ENCODE assay signal across 27 mouse cellular contexts in genomic region chr1:163858420-163858819, GRCm38 (mm10).
DNase-seq lines count a peak whose midpoint lies in the region; ATAC-seq and TF ChIP-seq lines count a peak whose summit lies in the region.
"Had no signal": no experiment of that assay in that cellular context is flagged by ENCODE, and none has a peak within 500 bp of the region (broad histone marks: within the 10 kb centered on the region; RNA-seq: fewer than 3 reads in every experiment).

No protein-coding gene starts in this region.

- H3K4me2 ChIP-seq in lung, embryonic 14.5 days: no peak overlapping the region
- H3K4me2 ChIP-seq in lung, embryonic 16.5 days (ENCODE audit: low read depth, low read length): no peak overlapping the region
- H3K4me2 ChIP-seq: embryonic facial prominence, embryonic 13.5 days; embryonic facial prominence, embryonic 15.5 days; forebrain, embryonic 12.5 days had no signal

- H3K27ac ChIP-seq in lung, embryonic 14.5 days (ENCODE audit: low read depth): no peak overlapping the region
- no peak overlapping the region for H3K27ac ChIP-seq in lung, embryonic 16.5 days (ENCODE audit: low read length)
- H3K27ac ChIP-seq: embryonic facial prominence, embryonic 13.5 days; embryonic facial prominence, embryonic 15.5 days; forebrain, embryonic 10.5 days; forebrain, embryonic 12.5 days had no signal

- H3K9ac ChIP-seq in lung, embryonic 14.5 days: no peak overlapping the region
- no peak overlapping the region for H3K9ac ChIP-seq in lung, embryonic 16.5 days (ENCODE audit: low read length)
- H3K9ac ChIP-seq: embryonic facial prominence, embryonic 13.5 days; embryonic facial prominence, embryonic 15.5 days; forebrain, embryonic 12.5 days had no signal

- TF ChIP-seq CTCF in lung, embryonic 14.5 days (IDR thresholded peaks at IDR 0.05; ENCODE audit: low read depth): no peak
- TF ChIP-seq CTCF in lung, adult 2 months (IDR thresholded peaks at IDR 0.05; ENCODE audit: insufficient read depth, low read length): no peak

- DNase-seq in lung, embryonic 14.5 days: peak; percentile 73
- DNase-seq in lung, postnatal 36 days: no peak
- no peak for DNase-seq in lung, adult 2 months
- no peak for DNase-seq in thymus, postnatal 14 days
- DNase-seq: adrenal gland, adult 2 months; adrenal gland, postnatal 10 days; adrenal gland, postnatal 25 days; B cell, adult 2 months; cerebellum, adult 11 months; cerebellum, adult 18-20 months; cerebellum, adult 8-10 months; cerebellum, adult 9-11 months; cerebellum, postnatal 14 days; cerebellum, postnatal 36 days; embryo, embryonic 11 days had no signal

- no peak for TF ChIP-seq POLR2A in lung, adult 2 months (IDR thresholded peaks at IDR 0.05; ENCODE audit: borderline replicate concordance, extremely low read depth, low read depth, low read length)

- no peaks in the 10 kb centered on the region for H3K4me1 ChIP-seq in lung, embryonic 14.5 days (ENCODE audit: insufficient read depth)
- H3K4me1 ChIP-seq in lung, embryonic 16.5 days (replicated peaks; ENCODE audit: control insufficient read depth, insufficient read depth, low read length): 0 out of 2 replicates have a peak, but pooled peaks cover 3% of the 10 kb centered on the region
- H3K4me1 ChIP-seq in lung, adult 2 months (ENCODE audit: control insufficient read depth, insufficient read depth, low read length): no peaks in the 10 kb centered on the region
- H3K4me1 ChIP-seq: embryonic facial prominence, embryonic 15.5 days; forebrain, embryonic 10.5 days; forebrain, embryonic 12.5 days had no signal

- WGBS in lung, embryonic 14.5 days: 36% methylated on average over 2 of the region's 2 CpGs
- 47% methylated on average over 2 of the region's 2 CpGs for WGBS in lung, embryonic 16.5 days
- 67% methylated on average over 2 of the region's 2 CpGs for WGBS in lung, adult 2 months

- peak; percentile 82; the same call in 1 of the 2 replicates for ATAC-seq in lung, embryonic 14.5 days (ENCODE audit: insufficient read depth)
- ATAC-seq in lung, embryonic 16.5 days (ENCODE audit: low read depth): peak; percentile 62
- ATAC-seq: CD4-positive, CD25-positive, alpha-beta regulatory T cell, adult 4 months; forebrain, embryonic 14.5 days; forebrain, embryonic 16.5 days; Patski had no signal

- H3K27me3 ChIP-seq in lung, embryonic 14.5 days (ENCODE audit: insufficient read depth, low read length): no peaks in the 10 kb centered on the region
- H3K27me3 ChIP-seq in lung, embryonic 16.5 days (ENCODE audit: control insufficient read depth, insufficient read depth, low read depth, low read length): no peaks in the 10 kb centered on the region
- H3K27me3 ChIP-seq: CH12.LX; embryonic facial prominence, embryonic 13.5 days; embryonic facial prominence, embryonic 15.5 days; forebrain, embryonic 12.5 days; Patski had no signal

- no peaks in the 10 kb centered on the region for H3K9me3 ChIP-seq in lung, embryonic 14.5 days (ENCODE audit: low read depth, low read length)
- no peaks in the 10 kb centered on the region for H3K9me3 ChIP-seq in lung, embryonic 16.5 days (ENCODE audit: control insufficient read depth, low read length)
- H3K9me3 ChIP-seq: embryonic facial prominence, embryonic 13.5 days; embryonic facial prominence, embryonic 15.5 days; forebrain, embryonic 10.5 days; forebrain, embryonic 12.5 days; G1E had no signal

- H3K36me3 ChIP-seq in lung, embryonic 14.5 days (ENCODE audit: insufficient read depth): no peaks in the 10 kb centered on the region; the same call in 1 of the 2 replicates
- no peaks in the 10 kb centered on the region for H3K36me3 ChIP-seq in lung, embryonic 16.5 days (ENCODE audit: control insufficient read depth, insufficient read depth, low read length)

- H3K4me3 ChIP-seq in lung, embryonic 14.5 days (ENCODE audit: low read depth, low read length): no peak overlapping the region
- no peak overlapping the region for H3K4me3 ChIP-seq in lung, embryonic 16.5 days (ENCODE audit: low read length)
- no peak overlapping the region for H3K4me3 ChIP-seq in lung, adult 2 months (replicated peaks; ENCODE audit: extremely low read depth, low read depth, low read length)
- H3K4me3 ChIP-seq: embryonic facial prominence, embryonic 13.5 days; embryonic facial prominence, embryonic 15.5 days; erythroblast, embryonic 14.5 days; forebrain, embryonic 10.5 days; forebrain, embryonic 12.5 days had no signal
